Mouse (Mus musculus) lung, embryonic 14.5 days (tissue): ENCODE data around the gene Tmem230. TPM values are rescaled to one million over a fixed set of nuclear protein-coding genes. Genes with fewer than 3 reads are reported as not detected.

Experiments
- ATAC-seq: fragments of 200-750 bp; cut with Nextera tagmentation; 2 replicates; pipeline ENCODE4 v1.8.0; 2017; ENCODE audit warnings: mild to moderate bottlenecking, moderate TSS enrichment, moderate library complexity; ENCODE audit not compliant: insufficient read depth
- DNase-seq: peaks from one replicate; pipeline ENCODE4 v3.0.0-alpha.2; 2015
- H3K27ac ChIP-seq: fragments of 300-500 bp; sonication (generic); 2 replicates; pipeline ENCODE4 v1.5.1; 2014; ENCODE audit warnings: low read depth, mild to moderate bottlenecking, moderate library complexity
- H3K27me3 ChIP-seq: fragments of 300-500 bp; sonication (generic); 2 replicates; pipeline ENCODE4 v1.6.1; 2014; ENCODE audit warnings: low read length, control low read depth; ENCODE audit not compliant: insufficient read depth
- H3K36me3 ChIP-seq: fragments of 300-500 bp; sonication (generic); 2 replicates; pipeline ENCODE4 v1.6.1; 2014; ENCODE audit warnings: control low read depth; ENCODE audit not compliant: insufficient read depth
- H3K4me1 ChIP-seq: fragments of 300-500 bp; sonication (generic); 2 replicates; pipeline ENCODE4 v1.6.1; 2014; ENCODE audit warnings: antibody characterized with exemption, control low read depth; ENCODE audit not compliant: insufficient read depth
- H3K4me2 ChIP-seq: fragments of 300-500 bp; sonication (generic); 2 replicates; pipeline ENCODE4 v1.6.1; 2014; ENCODE audit warnings: mild to moderate bottlenecking
- H3K4me3 ChIP-seq: fragments of 300-500 bp; sonication (generic); 2 replicates; pipeline ENCODE4 v1.5.1; 2014; ENCODE audit warnings: low read depth, low read length
- H3K9ac ChIP-seq: fragments of 300-500 bp; sonication (generic); 2 replicates; pipeline ENCODE4 v1.6.1; 2014
- H3K9me3 ChIP-seq: fragments of 300-500 bp; sonication (generic); 2 replicates; pipeline ENCODE4 v1.6.1; 2016; ENCODE audit warnings: low read depth, low read length, control low read depth
- CTCF ChIP-seq: IDR thresholded peaks from 2 replicates; pipeline ENCODE4 v1.5.1; 2016; ENCODE audit warnings: antibody characterized with exemption, low read depth
- WGBS: fragments of 180-500 bp; shearing (Covaris S2); extraction: QIAGEN DNeasy Blood & Tissue Kit; methylation state at CpG from one replicate; pipeline ENCODE4 v1.1.7; 2014; 5-methylcytosine and 5-hydroxymethylcytosine counted together
- polyA plus RNA-seq: library from polyadenylated mRNA; unstranded; fragments of >200 nt; fragmentation: Nextera tagmentation; extraction: Ambion mirVana; gene quantifications from 2 replicates; pipeline ENCODE4 v1.2.1, GENCODE M21; 2014

Gene Tmem230
- polyA plus RNA-seq, 1 experiment from 2014 or later, result 39.9 TPM

DNA sequence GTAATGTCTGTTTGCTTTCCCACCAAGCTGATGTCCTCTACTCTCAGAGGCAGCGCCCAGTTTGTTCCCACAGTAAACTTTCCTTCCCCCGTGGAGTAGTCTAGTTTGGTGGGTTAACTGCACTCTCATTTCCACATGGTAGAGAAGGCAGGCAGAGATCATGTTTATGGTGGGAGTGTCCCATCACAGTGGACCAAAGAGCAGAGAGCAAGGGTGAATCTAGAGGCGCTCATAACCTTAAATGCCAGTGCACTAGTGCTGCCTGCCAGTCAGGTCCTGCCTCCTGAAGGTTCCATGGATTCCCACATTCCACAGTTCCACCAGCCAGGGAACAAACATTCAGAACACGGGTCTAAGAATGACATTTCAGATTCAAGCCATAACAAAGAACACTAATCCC is 42.1 kb downstream of the Tmem230 start:
- H3K4me3 ChIP-seq, result no peak overlapping the region
- H3K4me2 ChIP-seq, result no peak overlapping the region
- H3K36me3 ChIP-seq, result no peaks in the 10 kb centered on the region
- no peak for TF ChIP-seq CTCF
- no peaks in the 10 kb centered on the region for H3K4me1 ChIP-seq
- no peaks in the 10 kb centered on the region for H3K27me3 ChIP-seq
- H3K9ac ChIP-seq, result no peak overlapping the region
- H3K27ac ChIP-seq, result no peak overlapping the region
- 69% methylated on average over 4 of the region's 4 CpGs for WGBS
- ATAC-seq, result no peak
- DNase-seq, result no peak
- H3K9me3 ChIP-seq, result no peaks in the 10 kb centered on the region

GRCm38 (mm10) chr2:132203773-132204172 is 43.8 kb downstream of the Tmem230 start:
- no peak for TF ChIP-seq CTCF
- no peaks in the 10 kb centered on the region for H3K4me1 ChIP-seq
- ATAC-seq, result no peak
- no peak overlapping the region for H3K27ac ChIP-seq
- no peaks in the 10 kb centered on the region for H3K9me3 ChIP-seq
- no peak overlapping the region for H3K4me3 ChIP-seq
- H3K36me3 ChIP-seq, result no peaks in the 10 kb centered on the region
- 59% methylated on average over 3 of the region's 3 CpGs for WGBS
- H3K4me2 ChIP-seq, result no peak overlapping the region
- H3K9ac ChIP-seq, result no peak overlapping the region
- DNase-seq, result no peak
- no peaks in the 10 kb centered on the region for H3K27me3 ChIP-seq

DNA sequence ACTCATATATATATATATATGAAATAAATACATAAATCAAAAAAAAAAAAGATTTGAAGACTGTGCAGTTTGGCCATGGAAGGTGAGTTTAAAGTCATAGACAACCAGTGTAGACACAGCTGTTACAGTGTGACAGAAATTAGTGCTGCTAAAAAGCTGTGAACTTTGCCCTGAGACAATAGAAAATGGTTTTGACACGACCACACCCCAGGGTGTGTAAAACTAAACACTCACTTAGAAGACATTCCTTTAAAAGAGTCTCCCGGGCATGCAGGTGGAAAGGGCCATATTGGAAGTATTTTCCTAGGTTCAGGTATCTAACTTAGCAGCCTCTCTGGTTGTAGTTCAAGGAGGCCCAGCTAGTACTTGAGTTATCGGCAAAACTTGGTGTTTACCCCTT is 44.4 kb downstream of the Tmem230 start:
- Histone ChIP-seq H3K4me3 (no peak overlapping the region), H3K36me3 (no peaks in the 10 kb centered on the region), H3K9me3 (no peaks in the 10 kb centered on the region), H3K4me1 (no peaks in the 10 kb centered on the region), H3K27ac (no peak overlapping the region), H3K9ac (no peak overlapping the region), H3K27me3 (no peaks in the 10 kb centered on the region), H3K4me2 (no peak overlapping the region)
- WGBS, result 41% methylated on average over 3 of the region's 3 CpGs
- ATAC-seq (no peak), DNase-seq (no peak)
- no peak for TF ChIP-seq CTCF

DNA sequence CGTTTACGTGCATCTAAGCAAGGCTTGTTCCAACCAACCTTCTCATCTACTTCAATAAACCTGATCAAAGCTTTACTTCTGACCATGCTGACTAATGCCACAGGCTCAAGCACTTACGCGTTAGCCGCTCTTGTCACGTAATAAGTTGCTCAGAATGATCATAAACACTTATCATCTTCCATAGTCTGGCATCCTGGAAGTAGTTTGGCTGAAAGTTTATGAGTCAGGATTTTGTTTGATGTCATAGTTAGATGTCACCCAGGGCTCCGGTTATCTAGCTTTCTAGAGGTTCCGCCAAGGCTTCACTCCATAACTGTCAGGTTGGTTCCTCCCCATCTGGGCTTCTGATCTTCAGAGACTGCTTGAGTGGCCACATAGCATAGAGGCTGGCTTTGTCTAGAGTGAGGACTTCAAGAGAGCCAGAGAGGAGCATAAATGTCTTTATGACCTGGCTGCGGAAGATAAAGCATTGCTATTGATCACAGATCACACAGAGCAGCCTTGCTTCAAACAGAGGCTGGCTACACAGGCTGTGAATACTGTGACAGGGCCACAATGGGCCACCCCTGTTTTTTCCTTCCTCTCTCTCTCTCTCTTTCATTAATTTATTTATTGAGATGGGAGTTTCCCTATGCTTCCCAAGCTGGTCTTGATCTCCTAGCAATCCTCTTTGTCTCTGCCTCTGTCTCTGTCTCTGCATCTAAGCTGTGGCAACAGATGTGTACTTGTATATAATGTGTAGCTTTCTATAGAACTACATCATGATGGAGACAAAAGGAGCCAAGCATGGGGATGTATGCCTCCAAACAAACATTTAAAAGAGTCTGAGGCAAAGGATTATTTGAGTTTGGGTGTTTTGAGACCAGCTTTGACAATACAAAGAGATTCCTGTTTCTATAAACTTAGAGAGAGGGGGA is 49.3 kb downstream of the Tmem230 start:
- DNase-seq (no peak), ATAC-seq (no peak)
- Histone ChIP-seq H3K9ac (no peak overlapping the region), H3K36me3 (no peaks in the 10 kb centered on the region), H3K4me1 (no peaks in the 10 kb centered on the region), H3K9me3 (no peaks in the 10 kb centered on the region), H3K27me3 (no peaks in the 10 kb centered on the region), H3K4me2 (no peak overlapping the region), H3K4me3 (no peak overlapping the region), H3K27ac (no peak overlapping the region)
- WGBS, result 72% methylated on average over 9 of the region's 9 CpGs
- no peak for TF ChIP-seq CTCF

GRCm38 (mm10) chr2:132195602-132196001 is 52.0 kb downstream of the Tmem230 start:
- WGBS, result 74% methylated on average over 2 of the region's 2 CpGs
- H3K36me3 ChIP-seq, result no peaks in the 10 kb centered on the region

GRCm38 (mm10) chr2:132190602-132191161 is 56.9 kb downstream of the Tmem230 start:
- no peak for DNase-seq
- Histone ChIP-seq H3K27ac (no peak overlapping the region), H3K4me1 (no peaks in the 10 kb centered on the region), H3K27me3 (no peaks in the 10 kb centered on the region), H3K4me2 (no peak overlapping the region), H3K4me3 (no peak overlapping the region), H3K36me3 (no peaks in the 10 kb centered on the region), H3K9me3 (no peaks in the 10 kb centered on the region), H3K9ac (no peak overlapping the region)
- no peak for ATAC-seq
- TF ChIP-seq CTCF, result no peak
- WGBS, result 84% methylated on average over 3 of the region's 3 CpGs

More at GRCm38 (mm10) chr2:132195602-132196001, 52.0 kb downstream of the Tmem230 start:
- no peak overlapping the region for H3K27ac ChIP-seq
- TF ChIP-seq CTCF, result no peak
- DNase-seq (no peak), ATAC-seq (no peak)
- H3K27me3 ChIP-seq, result no peaks in the 10 kb centered on the region
- no peak overlapping the region for H3K4me3 ChIP-seq
- H3K9ac ChIP-seq, result no peak overlapping the region
- no peak overlapping the region for H3K4me2 ChIP-seq
- H3K9me3 ChIP-seq, result no peaks in the 10 kb centered on the region
- H3K4me1 ChIP-seq, result no peaks in the 10 kb centered on the region

Other genes with a start within 250 kb of the Tmem230 start
- gene Rassf2, start 217.5 kb downstream of the Tmem230 start, polyA plus RNA-seq, result 15.8 and 15.9 TPM in 2 replicates
- 13.8 and 17.3 TPM in 2 replicates for gene Slc23a2, start 102.7 kb downstream of the Tmem230 start, polyA plus RNA-seq
- gene Pcna, start 5.5 kb upstream of the Tmem230 start, polyA plus RNA-seq, result 335 and 339 TPM in 2 replicates
- 17.1 and 20.7 TPM in 2 replicates for gene Cds2, start 15.3 kb upstream of the Tmem230 start, polyA plus RNA-seq
- 0.12 and 0.51 TPM in 2 replicates for gene Prokr2, start 137.6 kb upstream of the Tmem230 start, polyA plus RNA-seq